Comparison of ENCODE assay signal across 8 mouse cellular contexts in the genomic region with DNA sequence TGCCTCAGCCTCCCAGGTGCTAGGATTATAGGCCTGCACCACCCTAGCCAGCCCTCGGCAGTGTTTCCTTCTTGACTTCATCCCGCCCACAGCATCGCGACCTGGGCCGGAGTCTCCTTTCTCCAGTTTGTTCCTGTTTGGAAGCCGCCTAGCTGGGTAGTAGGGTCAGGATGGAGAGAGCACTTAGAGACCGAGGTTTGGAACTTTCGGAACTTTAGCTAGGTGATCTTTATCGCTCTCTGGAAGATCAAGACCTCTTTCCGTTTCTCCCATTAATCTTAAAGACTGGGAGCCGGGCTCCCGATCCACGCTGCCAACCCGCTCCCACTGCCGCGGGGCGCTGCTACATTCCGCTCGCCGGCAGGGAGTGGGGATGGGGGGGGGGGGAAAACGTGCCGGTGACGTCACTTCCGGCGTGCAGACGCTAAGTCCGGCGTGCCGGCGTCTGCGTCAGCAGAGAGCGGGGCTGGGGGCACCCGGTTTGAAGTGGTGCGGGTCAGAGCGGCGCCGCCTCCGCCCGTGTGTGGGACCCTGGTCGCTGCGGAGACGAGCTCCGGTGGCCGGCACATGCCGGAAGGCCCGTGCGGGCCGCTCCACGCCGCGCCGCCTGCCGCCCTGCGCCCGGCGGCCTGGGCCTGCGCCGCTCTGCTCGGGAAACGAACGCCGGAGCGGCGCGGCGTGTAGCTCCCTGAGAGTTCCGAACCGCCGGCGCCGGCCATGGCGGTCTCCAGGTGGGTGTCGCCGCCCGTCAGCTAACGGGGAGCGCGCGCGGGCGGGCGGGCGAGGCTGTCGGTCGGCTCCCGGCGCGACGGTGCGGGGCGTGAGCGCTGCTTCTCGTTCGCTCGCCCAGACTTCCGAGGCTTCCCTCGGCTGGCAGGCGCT. TPM values are rescaled to one million over a fixed set of nuclear protein-coding genes. Genes with fewer than 3 reads are reported as not detected.
DNase-seq lines count a peak whose midpoint lies in the region; ATAC-seq and TF ChIP-seq lines count a peak whose summit lies in the region.

Gene Btaf1, plus strand, starts transcription at position 409 of the 882 bp plus-strand sequence.

- ATAC-seq in G1E (ENCODE audit: extremely low read depth, insufficient number of reproducible peaks, low FRiP score, poor library complexity, severe bottlenecking) = peak; percentile 63
- peak; percentile 97 for ATAC-seq in forebrain, embryonic 15.5 days (replicated peaks)
- peak; percentile 96 for ATAC-seq in lung, embryonic 16.5 days (ENCODE audit: low read depth)

- under 1% methylated on average over 93 of the region's 98 CpGs for WGBS in forebrain, embryonic 15.5 days
- under 1% methylated on average over 79 of the region's 98 CpGs for WGBS in lung, embryonic 16.5 days

- H3K36me3 ChIP-seq in G1E (replicated peaks) = peaks cover 21% of the 10 kb centered on the region
- no peaks in the 10 kb centered on the region for H3K36me3 ChIP-seq in forebrain, embryonic 15.5 days
- H3K36me3 ChIP-seq in lung, embryonic 16.5 days (ENCODE audit: control insufficient read depth, insufficient read depth, low read length) = no peaks in the 10 kb centered on the region

- peak within 1 kb of the TSS; percentile 89 for H3K4me3 ChIP-seq in G1E (ENCODE audit: low read depth, low read length)
- peak within 1 kb of the TSS; percentile 84 for H3K4me3 ChIP-seq in forebrain, embryonic 15.5 days
- H3K4me3 ChIP-seq in lung, embryonic 16.5 days (ENCODE audit: low read length) = peak within 1 kb of the TSS; percentile 92

- TF ChIP-seq CTCF in G1E (IDR thresholded peaks at IDR 0.05; ENCODE audit: low read depth, low read length) = no peak

- intact Hi-C loops in heart, postnatal 25 days (cut with DNase I) = loop anchor here (2.0 kb wide), 1 partner anchor 109 kb away; no protein-coding TSS in a partner anchor

- H3K9ac ChIP-seq in forebrain, embryonic 15.5 days (replicated peaks) = peak within 1 kb of the TSS; percentile 76
- H3K9ac ChIP-seq in lung, embryonic 16.5 days (ENCODE audit: low read length) = peak within 1 kb of the TSS; percentile 96

- H3K9me3 ChIP-seq in G1E (replicated peaks) = no peaks in the 10 kb centered on the region
- H3K9me3 ChIP-seq in forebrain, embryonic 15.5 days = no peaks in the 10 kb centered on the region
- H3K9me3 ChIP-seq in lung, embryonic 16.5 days (ENCODE audit: control insufficient read depth, low read length) = no peaks in the 10 kb centered on the region

- H3K27ac ChIP-seq in forebrain, embryonic 15.5 days (replicated peaks) = peak within 1 kb of the TSS; percentile 95
- H3K27ac ChIP-seq in lung, embryonic 16.5 days (ENCODE audit: low read length) = peak within 1 kb of the TSS; percentile 95

- H3K4me1 ChIP-seq in G1E (ENCODE audit: insufficient read depth, low read depth, low read length) = peaks cover 41% of the 10 kb centered on the region
- H3K4me1 ChIP-seq in forebrain, embryonic 15.5 days = peaks cover 29% of the 10 kb centered on the region
- H3K4me1 ChIP-seq in lung, embryonic 16.5 days (replicated peaks; ENCODE audit: control insufficient read depth, insufficient read depth, low read length) = peaks cover 18% of the 10 kb centered on the region

- H3K4me2 ChIP-seq in forebrain, embryonic 15.5 days (replicated peaks) = peak within 1 kb of the TSS; percentile 72
- H3K4me2 ChIP-seq in lung, embryonic 16.5 days (ENCODE audit: low read depth, low read length) = peak within 1 kb of the TSS; percentile 90

- peak; percentile 87 for DNase-seq in G1E (ENCODE audit: low spot score)
- peak; percentile 86 for DNase-seq in cerebellum, adult 11-12 months
- peak; percentile 73 for DNase-seq in heart, postnatal 25 days (ENCODE audit: low spot score)
- peak; percentile 63 to 73 for DNase-seq in layer of hippocampus, adult 8-10 months (ENCODE audit: low spot score in 2 of 2)
- peak; percentile 74 for DNase-seq in ovary, postnatal 14 days (ENCODE audit: low spot score)
- peak; percentile 91 for DNase-seq in thymus, postnatal 14 days

- H3K27me3 ChIP-seq in G1E (ENCODE audit: insufficient read depth, low read length) = no peaks in the 10 kb centered on the region
- H3K27me3 ChIP-seq in forebrain, embryonic 15.5 days = no peaks in the 10 kb centered on the region
- H3K27me3 ChIP-seq in lung, embryonic 16.5 days (ENCODE audit: control insufficient read depth, insufficient read depth, low read depth, low read length) = no peaks in the 10 kb centered on the region

RNA-seq across cellular contexts. Expression of gene Btaf1, which starts in this region (rescaled TPM):
- total RNA-seq in G1E (2014; fragmentation: Nextera tagmentation) (192 and 201 TPM in 2 replicates), G1E (2017) (148 and 161 TPM in 2 replicates)
- 4.8 and 6.4 TPM in 2 replicates for polyA plus RNA-seq in G1E (2012)
- polyA plus RNA-seq in forebrain, embryonic 15.5 days (2015; fragmentation: Nextera tagmentation; extraction: Ambion mirVana) = 10.4 and 11.3 TPM in 2 replicates
- total RNA-seq in heart, postnatal 25 days (2021) = 10 to 100 TPM; 11.2 to 11.8 TPM
- total RNA-seq in layer of hippocampus, adult 8-10 months (2022) = 10 to 100 TPM; 21.4 to 34.2 (median 25.7) TPM
- 9.4 and 10.4 TPM in 2 replicates for polyA plus RNA-seq in lung, embryonic 16.5 days (2015; fragmentation: Nextera tagmentation; extraction: Ambion mirVana)

Comparison
In these comparisons a context has a peak if more than half of its experiments do, and no peak if none do; other contexts are left out.
1. Peak in every context shown above with its lines: DNase-seq, ATAC-seq, H3K4me3 ChIP-seq and H3K27ac ChIP-seq.
2. RNA of gene Btaf1 (total RNA-seq): 148 to 201 TPM in G1E; 21.4 to 34.2 TPM in layer of hippocampus, adult 8-10 months and 11.2 to 11.8 TPM in heart, postnatal 25 days; every median in the first group is over 4 times any median in the second.